Mouse (Mus musculus): Measurements from ENCODE around the gene Slc7a6.
A peak's percentile ranks its signal among the peaks of the same experiment; 100 is the strongest.

Gene Slc7a6

DNA sequence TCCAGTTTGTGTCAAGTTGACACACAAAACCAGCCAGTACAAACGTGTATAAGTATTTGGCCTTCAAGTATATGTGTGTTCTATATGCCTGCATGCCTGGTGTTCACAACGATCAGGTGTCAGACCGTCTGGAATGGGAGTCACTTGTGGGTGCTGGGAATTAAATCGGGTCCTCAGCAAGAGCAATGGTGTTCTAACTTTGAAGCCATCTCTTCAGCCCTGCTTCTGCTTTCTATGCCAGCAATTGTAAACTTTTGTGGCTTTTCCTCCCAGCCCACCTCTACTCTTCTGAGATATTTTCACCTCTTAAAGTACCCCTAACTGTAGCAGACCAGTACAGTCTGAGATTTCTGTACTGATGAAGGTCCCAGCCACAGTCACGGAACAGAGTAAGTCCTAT, 28.5 kb upstream of the Slc7a6 start:
- no peak for DNase-seq (ENCODE audit: low read depth, low spot score)

DNA sequence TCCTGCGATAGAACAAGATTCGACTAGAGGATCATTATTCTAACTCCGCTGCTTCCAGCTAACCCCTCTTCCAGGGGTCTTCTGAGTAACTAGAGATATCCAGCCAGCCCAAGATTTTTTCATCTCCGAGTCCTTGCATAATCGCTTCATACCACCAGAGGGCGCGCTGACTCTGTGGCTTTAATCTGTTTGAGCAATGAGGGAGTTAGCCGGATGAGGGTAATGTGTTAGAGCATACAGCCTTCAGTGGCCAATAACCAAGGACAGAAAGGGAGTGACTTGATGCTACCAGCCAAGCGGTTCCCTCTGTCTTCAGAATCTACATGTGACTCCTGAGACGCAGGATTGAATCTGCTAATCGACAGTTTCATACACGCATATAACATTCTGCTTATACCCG, 27.9 kb upstream of the Slc7a6 start:
- DNase-seq (ENCODE audit: low read depth, low spot score): peak; percentile 88

DNA sequence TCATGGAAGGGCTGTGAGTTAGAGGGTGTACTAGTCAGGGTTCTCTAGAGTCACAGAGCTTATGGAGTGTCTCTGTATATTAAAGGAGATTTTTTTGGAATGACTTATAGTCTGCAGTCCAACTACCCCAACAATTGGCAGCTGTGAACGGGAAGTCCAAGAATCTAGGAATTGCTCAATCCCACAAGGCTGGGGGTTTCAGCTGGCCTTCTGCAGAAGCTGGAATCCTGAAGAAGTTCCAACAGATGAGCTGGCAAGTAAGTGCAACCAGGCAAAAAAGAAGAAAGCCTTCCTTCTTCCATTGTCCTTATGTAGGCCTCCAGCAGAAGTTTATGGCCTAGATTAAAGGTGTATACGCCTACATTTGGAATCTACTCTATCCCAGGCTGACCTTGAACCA, 23.3 kb upstream of the Slc7a6 start:
- no peak for DNase-seq (ENCODE audit: low read depth, low spot score)

DNA sequence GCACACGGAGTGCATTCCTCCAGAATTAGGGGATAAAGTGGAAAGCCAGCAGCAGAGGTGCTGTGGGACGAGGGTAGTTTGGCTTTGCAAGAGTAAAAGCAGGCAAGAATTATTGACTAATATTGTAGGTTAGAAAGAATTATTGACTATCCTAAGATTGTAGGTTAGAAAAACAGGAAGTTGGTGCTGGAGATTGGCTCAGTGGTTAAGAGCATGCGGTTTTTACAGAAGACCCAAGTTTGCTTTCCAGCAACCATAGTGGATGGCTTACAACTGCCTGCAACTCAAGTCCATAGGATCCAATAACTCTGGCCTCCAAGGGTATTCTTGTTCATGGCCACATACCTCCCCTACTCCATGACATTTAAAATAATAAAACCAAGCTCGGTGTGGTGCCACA, 22.6 kb upstream of the Slc7a6 start:
- DNase-seq (ENCODE audit: low read depth, low spot score): no peak

DNA sequence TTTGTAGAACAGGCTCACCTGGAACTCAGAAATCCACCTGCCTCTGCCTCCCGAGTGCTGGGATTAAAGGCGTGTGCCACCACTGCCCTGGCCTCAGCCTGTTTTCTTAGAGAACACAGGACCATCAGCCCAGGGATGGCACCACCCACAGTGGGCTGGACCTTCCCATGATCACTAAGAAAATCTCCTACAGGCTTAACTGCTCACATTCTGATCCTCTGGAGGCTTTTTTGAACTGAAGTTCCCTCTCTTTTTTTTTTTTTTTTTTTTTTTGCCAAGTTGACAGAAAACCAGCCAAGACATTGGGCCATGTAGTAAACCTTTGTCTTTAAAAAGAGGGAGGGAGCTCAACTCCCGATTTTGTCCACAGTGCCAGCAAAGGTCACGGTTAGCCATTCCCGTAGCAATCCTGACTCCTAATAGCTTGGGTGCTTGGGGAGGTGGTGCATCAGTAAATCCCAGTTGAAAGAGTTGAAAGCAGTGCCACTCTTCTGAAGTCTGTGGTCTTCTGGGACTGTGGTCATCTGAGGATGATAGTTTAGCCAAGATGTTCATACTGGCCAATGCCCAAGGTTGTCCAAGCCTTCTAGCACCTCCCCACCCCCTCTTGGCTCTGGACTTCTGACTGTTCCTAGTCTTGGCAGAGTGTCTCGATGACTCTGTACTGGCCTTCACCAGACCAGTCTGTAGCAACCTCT, 20.6 kb upstream of the Slc7a6 start:
- no peak for DNase-seq (ENCODE audit: low read depth, low spot score)

DNA sequence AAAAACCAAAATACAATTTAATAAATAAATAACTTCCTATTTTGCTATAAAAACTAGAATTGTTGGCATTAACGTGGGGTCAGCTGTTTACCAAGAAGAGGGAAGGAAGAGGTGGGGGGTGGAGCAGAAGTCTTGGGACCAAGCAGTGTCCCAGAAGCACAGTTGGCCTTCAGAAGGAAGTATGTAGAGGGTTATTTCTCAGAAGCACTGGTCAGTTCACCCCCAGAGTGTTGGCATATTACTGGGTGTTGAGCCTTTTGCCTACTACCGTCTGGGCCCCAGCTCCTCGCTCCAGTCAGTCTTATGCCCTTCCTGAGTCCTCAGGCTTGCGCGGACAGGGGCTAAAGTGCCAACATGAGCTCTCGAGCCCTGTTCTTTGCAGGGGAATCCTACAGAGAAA, 19.6 kb upstream of the Slc7a6 start:
- DNase-seq (ENCODE audit: low read depth, low spot score): peak; percentile 31

DNA sequence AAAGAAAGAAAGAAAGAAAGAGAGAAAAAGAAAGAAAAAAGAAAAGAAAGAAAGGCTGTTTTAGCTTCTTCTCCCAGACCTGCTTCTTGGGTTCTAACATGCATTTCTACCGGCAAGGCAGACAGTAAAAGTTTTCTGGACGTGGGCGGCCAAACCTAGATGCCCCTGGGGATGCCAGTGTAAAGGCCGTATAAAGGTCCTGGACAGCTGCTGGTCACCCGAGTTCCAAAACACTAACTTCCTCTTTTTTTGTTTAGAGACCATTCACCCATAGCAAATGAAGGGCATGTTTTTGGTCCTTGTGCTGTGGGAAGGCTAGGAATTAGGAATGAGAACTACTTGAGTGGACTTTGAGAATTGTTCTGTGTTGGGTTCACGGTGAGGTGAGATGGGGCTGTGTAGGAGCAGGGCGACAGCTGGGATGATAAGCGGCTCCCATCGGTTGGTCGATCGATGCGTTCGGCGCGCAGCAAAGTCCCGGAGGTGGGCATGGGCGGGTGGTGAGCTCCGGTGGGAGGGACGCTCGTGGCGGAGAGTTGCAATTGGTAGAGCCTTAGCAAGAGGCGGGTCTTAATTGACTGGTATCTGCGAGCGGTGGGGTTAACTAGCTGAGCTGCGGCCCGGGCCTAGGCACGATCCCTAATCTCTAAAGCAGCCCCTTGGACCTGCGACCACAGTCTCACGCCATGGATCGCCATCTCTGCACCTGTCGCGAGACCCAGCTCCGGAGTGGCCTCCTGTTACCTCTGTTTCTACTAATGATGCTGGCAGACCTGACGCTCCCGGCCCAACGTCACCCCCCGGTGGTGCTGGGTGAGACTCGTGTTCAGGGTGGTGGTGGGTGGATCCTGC, 18.6 kb upstream of the Slc7a6 start, which contains the start of gene Pla2g15:
Gene Pla2g15, plus strand, starts transcription at position 599 of the 852 bp plus-strand sequence.
- DNase-seq (ENCODE audit: low read depth, low spot score): peak; percentile 98

DNA sequence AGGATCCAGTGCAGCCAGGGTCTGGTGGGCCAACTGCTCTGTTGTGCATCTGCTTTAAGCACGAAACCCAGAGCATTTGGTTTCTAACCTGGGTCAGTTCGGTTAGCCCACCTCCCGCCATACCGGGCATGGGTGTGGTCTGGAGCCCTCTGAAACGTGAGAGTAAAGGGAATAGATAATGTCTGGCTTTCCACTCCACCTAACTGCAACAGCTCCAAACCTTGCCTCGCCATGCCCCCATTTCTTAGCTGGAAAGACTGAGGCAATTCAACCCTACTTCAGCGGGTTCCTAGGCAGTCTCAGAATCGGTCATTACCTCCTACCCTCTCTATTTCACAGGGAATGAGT, 18.0 kb upstream of the Slc7a6 start:
- no peak for DNase-seq (ENCODE audit: low read depth, low spot score)

DNA sequence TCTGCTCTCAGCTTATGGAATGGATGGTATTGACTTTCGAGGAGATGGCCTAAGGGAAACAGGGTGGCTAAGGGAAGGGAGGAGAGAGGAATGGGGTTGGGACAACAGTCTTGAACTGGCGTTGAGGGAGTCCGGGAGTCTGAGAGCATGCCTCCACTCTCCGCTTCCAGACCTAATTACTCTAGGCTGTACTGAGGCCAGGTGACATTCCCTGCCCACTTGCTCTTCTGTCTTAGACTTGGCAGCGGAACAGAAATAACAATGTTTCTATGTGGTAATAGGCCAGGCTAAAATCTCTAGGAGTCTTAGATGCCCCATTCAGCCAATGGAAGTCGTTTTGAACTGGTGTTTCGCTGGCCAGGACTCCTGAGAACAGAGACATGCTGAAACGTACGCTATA, 17.6 kb upstream of the Slc7a6 start:
- no peak for DNase-seq (ENCODE audit: low read depth, low spot score)

DNA sequence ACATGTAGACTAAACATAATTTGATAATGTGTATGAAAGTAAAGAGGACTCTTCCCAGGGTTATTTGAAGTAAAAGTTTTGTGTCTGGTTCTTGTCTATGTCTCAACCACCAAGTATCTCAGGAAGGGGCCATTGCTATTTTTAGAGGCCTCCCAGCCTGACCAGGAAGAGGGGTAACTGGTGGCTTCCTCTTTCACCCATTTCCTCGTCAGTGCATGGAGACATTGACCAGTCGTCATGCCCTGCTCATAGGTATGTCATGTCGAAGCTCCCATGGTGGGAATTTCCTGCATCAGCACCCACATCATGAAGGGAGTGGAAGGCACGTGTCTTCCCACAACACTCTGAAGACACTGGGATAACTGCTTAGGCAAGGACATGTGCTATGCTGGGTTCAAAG, 15.8 kb upstream of the Slc7a6 start:
- peak; percentile 36 for DNase-seq (ENCODE audit: low read depth, low spot score)

DNA sequence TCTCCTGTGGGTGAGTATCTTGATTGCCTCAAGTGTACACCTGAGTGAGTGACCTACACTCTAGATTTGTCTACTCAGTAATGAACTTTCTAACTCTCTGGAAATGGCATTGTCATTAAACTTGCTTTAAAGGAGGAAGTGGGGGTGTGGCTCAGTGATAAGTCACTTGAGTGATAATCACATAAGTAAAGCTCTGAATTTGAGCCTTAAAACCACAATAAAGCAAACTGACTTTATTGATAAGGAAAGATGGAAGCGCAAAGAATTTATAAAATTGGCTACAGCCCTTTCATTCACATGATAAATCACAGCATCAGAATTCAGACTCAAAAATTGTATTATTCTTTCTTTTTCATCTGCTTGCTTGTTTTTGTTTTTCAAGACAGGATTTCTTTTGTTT, 11.2 kb upstream of the Slc7a6 start:
- DNase-seq (ENCODE audit: low read depth, low spot score): no peak

DNA sequence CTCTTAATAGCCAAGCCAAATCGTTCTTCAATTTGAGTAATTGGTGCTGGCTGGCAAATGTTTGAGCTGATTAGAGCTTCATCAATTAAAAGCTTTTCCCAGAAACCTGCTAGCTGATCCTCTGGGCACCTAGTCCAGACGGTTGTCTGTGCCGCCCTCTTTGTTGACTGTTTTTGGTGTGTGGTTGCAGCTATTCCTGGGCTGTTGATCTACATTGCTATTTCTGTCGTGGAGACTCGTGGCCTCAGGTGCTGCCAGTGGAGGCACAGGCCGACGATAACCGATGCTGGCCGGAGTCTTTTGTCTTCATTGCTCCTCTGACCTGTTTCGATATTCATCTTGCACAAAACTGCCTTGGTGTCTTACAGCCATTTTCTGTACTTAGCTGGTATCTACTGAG, 10.3 kb upstream of the Slc7a6 start:
- DNase-seq (ENCODE audit: low read depth, low spot score): no peak

DNA sequence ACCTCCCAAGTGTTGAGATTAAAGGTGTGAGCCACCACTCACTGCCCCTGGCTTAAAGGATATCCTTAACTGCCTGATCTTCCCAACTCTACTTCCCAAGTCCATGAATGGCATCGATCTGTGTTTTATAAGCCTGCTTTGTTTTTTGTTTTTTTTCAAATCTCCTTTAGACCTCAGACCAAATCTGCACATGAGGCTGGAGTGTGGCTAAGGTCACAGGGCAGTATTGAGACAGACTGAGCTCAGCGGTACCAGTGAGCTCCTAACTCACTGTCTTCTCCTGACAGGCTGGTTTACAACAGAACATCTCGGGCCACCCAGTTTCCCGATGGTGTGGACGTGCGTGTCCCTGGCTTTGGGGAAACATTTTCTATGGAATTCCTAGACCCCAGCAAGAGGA, 8.8 kb upstream of the Slc7a6 start:
- no peak for DNase-seq (ENCODE audit: low read depth, low spot score)

DNA sequence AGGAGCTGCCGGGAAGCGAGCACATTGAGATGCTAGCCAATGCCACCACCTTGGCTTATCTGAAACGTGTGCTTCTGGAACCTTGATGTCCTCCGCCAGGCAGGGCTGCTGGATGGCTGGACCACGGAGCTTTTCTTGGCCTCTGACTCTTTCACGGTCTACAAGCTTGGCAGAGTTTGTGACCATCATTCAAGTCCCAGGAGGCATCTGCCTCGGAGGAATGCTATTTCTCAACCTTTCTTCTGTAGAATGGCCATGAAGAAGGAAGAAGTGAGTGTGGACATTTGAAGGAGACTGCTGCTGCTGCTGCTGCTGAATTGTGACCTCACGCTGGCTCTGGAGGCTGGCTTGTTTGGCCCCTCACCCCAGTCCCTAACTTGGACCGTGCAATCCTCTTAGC, 5.4 kb upstream of the Slc7a6 start:
- no peak for DNase-seq (ENCODE audit: low read depth, low spot score)

DNA sequence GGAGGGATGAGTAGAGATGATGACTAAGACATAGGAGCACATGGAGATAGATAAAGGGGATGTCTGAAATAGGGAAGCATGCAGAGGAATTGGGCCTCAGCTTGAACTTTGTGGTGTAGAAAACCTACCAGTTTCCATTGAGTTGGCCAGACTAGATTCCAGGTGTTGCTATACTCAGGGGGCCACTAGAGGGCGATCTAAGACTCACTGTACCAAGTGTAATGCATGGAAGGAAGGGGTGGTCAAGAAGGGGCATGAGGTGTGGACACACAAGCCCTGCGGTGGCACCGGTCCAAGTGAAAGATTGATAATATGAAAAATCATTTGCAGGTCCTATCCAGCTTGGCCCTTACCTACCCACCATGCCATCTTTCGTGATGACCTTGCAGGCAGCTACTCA, 3.2 kb upstream of the Slc7a6 start:
- peak; percentile 81 for DNase-seq (ENCODE audit: low read depth, low spot score)

DNA sequence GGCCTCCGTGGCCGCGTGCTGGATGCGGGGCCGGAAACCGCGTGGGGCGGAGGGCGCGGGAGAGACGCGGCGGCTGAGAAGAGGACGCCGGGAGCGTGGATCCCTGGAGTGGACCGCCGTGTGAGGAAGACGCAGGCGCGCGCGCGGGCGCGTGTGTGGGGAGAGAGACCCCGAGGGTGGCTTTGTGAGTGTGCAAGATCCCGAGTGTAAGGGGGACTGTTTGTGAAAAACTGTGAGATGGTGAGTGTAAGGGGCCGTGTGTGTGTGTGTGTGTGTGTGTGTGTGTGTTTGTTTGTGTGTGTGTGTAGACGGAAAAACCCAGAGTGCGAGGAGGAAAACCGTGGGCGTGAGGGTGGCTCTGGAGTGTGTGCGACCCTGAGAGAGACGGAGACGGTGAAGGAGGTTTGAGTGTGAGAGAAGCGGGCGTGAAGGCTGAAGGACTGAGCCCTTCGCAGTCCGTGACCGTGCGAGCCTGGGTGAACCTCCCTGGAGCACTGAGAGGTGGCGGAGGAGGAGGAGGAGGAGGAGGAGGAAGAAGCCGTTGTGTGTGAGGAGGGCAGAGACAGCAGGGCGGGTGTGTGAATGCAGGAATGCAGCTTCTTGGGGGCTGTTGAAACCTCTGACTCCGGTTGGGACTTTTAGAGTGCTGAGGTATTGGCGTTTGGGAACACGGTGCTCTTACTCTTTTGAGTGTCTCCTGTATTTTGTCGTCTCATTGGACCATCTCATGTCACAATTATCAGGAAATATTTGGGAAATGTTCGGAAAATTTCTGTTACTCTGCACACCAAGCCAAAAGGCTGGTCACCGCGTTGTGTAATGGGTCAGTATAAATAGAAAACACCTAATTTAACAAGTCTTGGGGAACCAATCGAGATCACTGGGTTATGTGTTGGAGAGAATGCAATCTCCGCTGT, 618 bp downstream of the Slc7a6 start:
- peak; percentile 53 for DNase-seq (ENCODE audit: low read depth, low spot score)

DNA sequence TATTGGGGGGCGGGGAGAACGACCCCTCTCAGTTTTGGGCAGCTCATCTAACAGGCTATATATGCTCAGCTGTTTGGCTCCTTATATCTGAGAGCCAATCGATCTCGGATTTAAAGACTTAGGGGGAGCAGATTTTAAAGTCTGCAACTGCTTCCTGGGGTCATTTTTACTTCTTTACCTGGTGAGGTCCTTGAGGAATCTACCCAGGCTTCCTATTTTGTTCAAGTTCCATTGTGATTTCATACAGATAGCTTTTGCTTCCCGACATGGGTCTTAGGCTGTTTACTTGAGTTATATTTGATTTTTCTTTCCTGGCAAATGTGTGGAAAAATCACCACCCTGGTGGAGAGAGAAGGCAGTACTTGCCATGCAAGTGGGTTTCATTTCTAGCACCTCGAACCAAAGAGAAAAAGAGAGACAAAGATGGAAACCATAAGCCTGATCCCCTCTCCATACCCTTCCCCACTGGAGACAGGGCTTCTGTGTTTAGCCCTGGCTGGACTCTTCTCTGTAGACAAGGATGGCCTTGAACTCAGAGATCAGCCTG, 1.4 kb downstream of the Slc7a6 start:
- DNase-seq (ENCODE audit: low read depth, low spot score): no peak

DNA sequence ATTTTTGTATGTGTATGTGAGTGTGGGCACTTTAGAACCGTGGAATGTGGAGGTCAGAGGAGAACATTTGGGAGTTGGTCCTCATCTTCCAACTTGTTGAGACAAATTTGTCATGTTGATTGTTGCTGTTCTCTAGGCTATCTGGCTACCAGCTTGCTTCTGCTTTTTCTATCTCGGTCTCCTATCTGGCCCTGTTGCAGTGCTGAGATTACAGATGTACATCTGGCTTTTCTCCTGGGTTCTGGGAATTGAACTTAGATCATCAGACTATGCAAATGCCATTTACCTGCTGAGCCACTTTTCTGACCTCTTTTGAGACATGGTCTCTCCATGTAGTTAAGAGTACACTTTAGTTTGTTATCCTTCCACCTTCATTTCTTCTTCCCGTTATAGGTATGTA, 4.9 kb downstream of the Slc7a6 start:
- no peak for DNase-seq (ENCODE audit: low read depth, low spot score)

DNA sequence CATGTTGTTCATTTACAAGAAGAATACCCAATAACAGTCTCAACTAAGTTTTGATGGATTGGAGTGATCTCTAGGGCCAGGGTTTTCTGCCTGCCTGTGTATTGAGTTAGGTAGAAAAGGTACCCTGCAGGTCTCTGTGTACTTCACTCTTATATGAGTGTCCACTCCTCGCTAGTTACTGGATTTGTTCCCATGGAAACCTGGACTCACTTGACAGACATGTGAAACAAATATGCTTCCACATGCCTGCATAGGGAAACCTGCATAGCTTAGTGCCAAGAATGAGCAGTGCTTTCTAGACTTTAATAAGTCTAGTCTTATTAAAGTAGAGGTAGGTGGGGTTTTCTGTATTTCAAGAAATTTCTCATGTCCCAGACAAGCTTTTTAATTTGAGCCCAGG, 8.2 kb downstream of the Slc7a6 start:
- no peak for DNase-seq (ENCODE audit: low read depth, low spot score)

DNA sequence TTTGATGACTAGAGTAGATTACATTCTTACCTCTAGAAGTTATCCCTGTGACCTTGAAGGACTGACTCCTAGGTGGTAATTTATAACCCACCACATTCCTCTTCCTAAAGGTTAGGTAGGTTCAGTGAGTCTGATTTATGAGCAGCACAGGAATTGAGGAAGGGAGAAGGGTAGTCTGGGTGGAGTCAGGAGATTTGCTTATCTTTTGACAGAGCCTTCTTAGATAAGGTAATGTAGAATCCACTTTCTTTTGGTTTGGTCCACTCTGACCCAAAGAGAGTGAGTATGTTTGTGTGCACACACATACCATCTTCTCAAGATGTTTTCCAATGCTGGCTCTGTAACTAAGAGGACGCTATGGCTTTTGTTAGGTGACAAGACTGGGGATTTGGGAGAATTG, 8.9 kb downstream of the Slc7a6 start:
- DNase-seq (ENCODE audit: low read depth, low spot score): no peak

DNA sequence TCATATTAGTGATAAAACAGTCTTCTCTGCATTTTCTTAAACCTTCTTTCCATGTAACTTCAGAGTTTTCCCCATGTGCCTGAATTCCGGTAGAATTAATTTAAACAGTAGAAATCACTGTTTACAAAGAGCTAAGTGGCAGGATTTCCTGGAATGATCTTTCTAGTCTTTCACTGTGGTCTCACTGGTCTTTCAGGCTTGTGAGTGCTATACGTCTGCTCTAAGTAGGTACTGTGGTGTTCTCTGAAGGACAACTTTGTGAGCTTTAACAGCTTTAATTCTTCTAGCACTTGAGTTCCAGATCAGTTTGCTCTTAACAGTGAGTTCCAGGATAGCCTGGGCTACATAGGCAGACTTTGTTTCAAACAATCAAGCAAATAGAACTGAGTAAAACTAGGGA, 9.8 kb downstream of the Slc7a6 start:
- no peak for DNase-seq (ENCODE audit: low read depth, low spot score)
